Mouse (Mus musculus) midbrain, postnatal 0 days (tissue): ENCODE measurements around the gene Ube2v1. TPM values are rescaled to one million over a fixed set of nuclear protein-coding genes. Genes with fewer than 3 reads are reported as not detected.

Source experiments
- ATAC-seq: fragments of 200-750 bp; cut with Nextera tagmentation; 2 replicates; pipeline ENCODE4 v1.8.0; 2017; ENCODE audit warnings: moderate number of reproducible peaks, mild to moderate bottlenecking, moderate TSS enrichment, moderate library complexity; ENCODE audit not compliant: low FRiP score
- DNase-seq: peaks from one replicate; pipeline ENCODE4 v3.0.0-alpha.2; 2015; ENCODE audit warnings: low spot score
- H3K27ac ChIP-seq: fragments of 300-500 bp; sonication (generic); 2 replicates; pipeline ENCODE4 v1.5.1; 2014; ENCODE audit warnings: low read depth, mild to moderate bottlenecking, low read length, mixed read lengths
- H3K27me3 ChIP-seq: fragments of 300-500 bp; sonication (generic); 2 replicates; pipeline ENCODE4 v1.6.1; 2014; ENCODE audit warnings: low read length, control low read depth, mixed read lengths; ENCODE audit not compliant: insufficient read depth
- H3K36me3 ChIP-seq: fragments of 300-500 bp; sonication (generic); 2 replicates; pipeline ENCODE4 v1.6.1; 2014; ENCODE audit warnings: low read length, control low read depth, mixed read lengths; ENCODE audit not compliant: insufficient read depth
- H3K4me1 ChIP-seq: fragments of 300-500 bp; sonication (generic); 2 replicates; pipeline ENCODE4 v1.6.1; 2014; ENCODE audit warnings: mild to moderate bottlenecking, control low read depth, antibody characterized with exemption, low read length, mixed read lengths; ENCODE audit not compliant: insufficient read depth
- H3K4me2 ChIP-seq: fragments of 300-500 bp; sonication (generic); 2 replicates; pipeline ENCODE4 v1.6.1; 2014; ENCODE audit warnings: low read depth, mild to moderate bottlenecking, low read length, mixed read lengths; ENCODE audit not compliant: poor library complexity, severe bottlenecking
- H3K4me3 ChIP-seq: fragments of 300-500 bp; sonication (generic); 2 replicates; pipeline ENCODE4 v1.5.1; 2014; ENCODE audit warnings: low read depth, mild to moderate bottlenecking, low read length, moderate library complexity
- H3K9ac ChIP-seq: fragments of 300-500 bp; sonication (generic); replicated peaks from 2 replicates; pipeline ENCODE4 v1.6.1; 2014; ENCODE audit warnings: mild to moderate bottlenecking, low read length, moderate library complexity, mixed read lengths; ENCODE audit not compliant: poor library complexity, severe bottlenecking
- H3K9me3 ChIP-seq: fragments of 300-500 bp; sonication (generic); 2 replicates; pipeline ENCODE4 v1.6.1; 2016; ENCODE audit warnings: low read length, control low read depth
- CTCF ChIP-seq: IDR thresholded peaks from 2 replicates; pipeline ENCODE4 v1.5.1; 2016; ENCODE audit warnings: antibody characterized with exemption, mild to moderate bottlenecking
- WGBS: fragments of 180-500 bp; shearing (Covaris S2); extraction: QIAGEN DNeasy Blood & Tissue Kit; methylation state at CpG from one replicate; pipeline ENCODE4 v1.1.7; 2014; 5-methylcytosine and 5-hydroxymethylcytosine counted together
- polyA plus RNA-seq: library from polyadenylated mRNA; unstranded; fragments of >200 nt; fragmentation: Nextera tagmentation; extraction: Ambion mirVana; gene quantifications from 2 replicates; pipeline ENCODE4 v1.2.1, GENCODE M21; 2015
- total RNA-seq: library from RNA; depleted of rRNA; stranded (reverse); fragments of >200 nt; gene quantifications from 2 replicates; pipeline ENCODE4 v1.2.3, GENCODE M21; 2014

Gene Ube2v1
- total and polyA plus RNA-seq, 2 experiments from 2014 or later: 233 to 402 TPM

GRCm38 (mm10) chr2:167575581-167575980 is 56.3 kb downstream of the Ube2v1 start:
- Histone ChIP-seq H3K9me3 (no peaks in the 10 kb centered on the region), H3K27me3 (no peaks in the 10 kb centered on the region), H3K27ac (no peak overlapping the region), H3K4me2 (no peak overlapping the region), H3K4me1 (no peaks in the 10 kb centered on the region), H3K4me3 (no peak overlapping the region), H3K36me3 (no peaks in the 10 kb centered on the region), H3K9ac (no peak overlapping the region)
- ATAC-seq (no peak), DNase-seq (no peak)
- WGBS: 82% methylated on average over 7 of the region's 7 CpGs
- no peak for TF ChIP-seq CTCF

GRCm38 (mm10) chr2:167574814-167575213 is 57.1 kb downstream of the Ube2v1 start:
- Histone ChIP-seq H3K27me3 (no peaks in the 10 kb centered on the region), H3K4me3 (no peak overlapping the region), H3K9me3 (no peaks in the 10 kb centered on the region), H3K36me3 (no peaks in the 10 kb centered on the region), H3K27ac (no peak overlapping the region), H3K4me1 (no peaks in the 10 kb centered on the region), H3K9ac (no peak overlapping the region), H3K4me2 (no peak overlapping the region)
- DNase-seq: no peak
- no peak for TF ChIP-seq CTCF
- ATAC-seq: no peak
- 64% methylated on average over 9 of the region's 9 CpGs for WGBS

GRCm38 (mm10) chr2:167571442-167572220 is 60.3 kb downstream of the Ube2v1 start:
- no peaks in the 10 kb centered on the region for H3K36me3 ChIP-seq
- 91% methylated on average over 18 of the region's 18 CpGs for WGBS
- DNase-seq (no peak), ATAC-seq (no peak)
- no peak overlapping the region for H3K4me2 ChIP-seq
- H3K4me3 ChIP-seq: no peak overlapping the region
- H3K27ac ChIP-seq: no peak overlapping the region
- no peak for TF ChIP-seq CTCF
- H3K9ac ChIP-seq: no peak overlapping the region
- no peaks in the 10 kb centered on the region for H3K9me3 ChIP-seq
- no peaks in the 10 kb centered on the region for H3K4me1 ChIP-seq
- no peaks in the 10 kb centered on the region for H3K27me3 ChIP-seq

- Histone ChIP-seq H3K27ac (no peak overlapping the region), H3K9me3 (no peaks in the 10 kb centered on the region), H3K36me3 (no peaks in the 10 kb centered on the region), H3K4me1 (no peaks in the 10 kb centered on the region; the same call in 1 of the 2 replicates), H3K4me2 (no peak overlapping the region), H3K4me3 (no peak overlapping the region), H3K27me3 (no peaks in the 10 kb centered on the region), H3K9ac (no peak overlapping the region)
- TF ChIP-seq CTCF: no peak
- 91% methylated on average over 6 of the region's 6 CpGs for WGBS
- DNase-seq (no peak), ATAC-seq (no peak)
Observed at GRCm38 (mm10) chr2:167570815-167571214, 61.1 kb downstream of the Ube2v1 start.

- Histone ChIP-seq H3K36me3 (no peaks in the 10 kb centered on the region), H3K4me3 (no peak overlapping the region), H3K27me3 (no peaks in the 10 kb centered on the region), H3K4me1 (no peaks in the 10 kb centered on the region; the same call in 1 of the 2 replicates), H3K4me2 (no peak overlapping the region), H3K9ac (no peak overlapping the region), H3K27ac (no peak overlapping the region), H3K9me3 (no peaks in the 10 kb centered on the region)
- TF ChIP-seq CTCF: no peak
- ATAC-seq (no peak), DNase-seq (peak; percentile 40)
- WGBS: 57% methylated on average over 13 of the region's 13 CpGs
Observed at GRCm38 (mm10) chr2:167569934-167570651, 61.8 kb downstream of the Ube2v1 start.

GRCm38 (mm10) chr2:167568112-167568511 is 63.8 kb downstream of the Ube2v1 start:
- no peaks in the 10 kb centered on the region; the same call in 1 of the 2 replicates for H3K4me1 ChIP-seq
- no peak overlapping the region for H3K9ac ChIP-seq
- H3K9me3 ChIP-seq: no peaks in the 10 kb centered on the region
- no peak for ATAC-seq
- H3K4me2 ChIP-seq: no peak overlapping the region
- no peaks in the 10 kb centered on the region for H3K27me3 ChIP-seq
- WGBS: 81% methylated on average over 9 of the region's 9 CpGs
- no peak for DNase-seq
- no peak for TF ChIP-seq CTCF
- no peaks in the 10 kb centered on the region for H3K36me3 ChIP-seq
- no peak overlapping the region for H3K4me3 ChIP-seq
- no peak overlapping the region for H3K27ac ChIP-seq
